Mouse (Mus musculus): ENCODE data around the gene St14.
A peak's percentile ranks its signal among the peaks of the same experiment; 100 is the strongest.
"Not testable (repeated sequence)": the region's sequence is repeated elsewhere in the genome, so short reads cannot be mapped to it uniquely, and the experiment has no call there.

St14 gene

GRCm38 (mm10) chr9:31086754-31087145 lies 44.9 kb downstream of the St14 start:
- no peak for DNase-seq (ENCODE audit: low read depth, low spot score)

GRCm38 (mm10) chr9:31086085-31086753 lies 45.4 kb downstream of the St14 start:
- DNase-seq (ENCODE audit: low read depth, low spot score) = peak; percentile 18

GRCm38 (mm10) chr9:31085556-31085955 lies 46.1 kb downstream of the St14 start:
- DNase-seq (ENCODE audit: low read depth, low spot score) = no peak

- DNase-seq (ENCODE audit: low read depth, low spot score) = no peak
These were observed 48.9 kb downstream of the St14 start for GRCm38 (mm10) chr9:31082771-31083170.

GRCm38 (mm10) chr9:31082054-31082666 lies 49.5 kb downstream of the St14 start:
- peak; percentile 52 for DNase-seq (ENCODE audit: low read depth, low spot score)

GRCm38 (mm10) chr9:31080726-31081125 lies 50.9 kb downstream of the St14 start:
- DNase-seq (ENCODE audit: low read depth, low spot score) = no peak

- no peak for DNase-seq (ENCODE audit: low read depth, low spot score)
These were observed 56.8 kb downstream of the St14 start for GRCm38 (mm10) chr9:31074836-31075235.

- DNase-seq (ENCODE audit: low read depth, low spot score) = no peak
These were observed 57.9 kb downstream of the St14 start for GRCm38 (mm10) chr9:31073797-31074196.

- DNase-seq (ENCODE audit: low read depth, low spot score) = no peak
These were observed 59.4 kb downstream of the St14 start for GRCm38 (mm10) chr9:31072256-31072655.

- no peak for DNase-seq (ENCODE audit: low read depth, low spot score)
These were observed 60.9 kb downstream of the St14 start for GRCm38 (mm10) chr9:31070706-31071105.

- no peak for DNase-seq (ENCODE audit: low read depth, low spot score)
These were observed 72.9 kb downstream of the St14 start for GRCm38 (mm10) chr9:31058723-31059122.

- DNase-seq (ENCODE audit: low read depth, low spot score) = not testable (repeated sequence)
These were observed 80.1 kb downstream of the St14 start for GRCm38 (mm10) chr9:31051509-31051908.

GRCm38 (mm10) chr9:31050208-31050607 lies 81.4 kb downstream of the St14 start:
- DNase-seq (ENCODE audit: low read depth, low spot score) = no peak

All from skeletal muscle tissue, adult 2 months (tissue).